Mouse (Mus musculus): ENCODE data around the gene Svs1. TPM values are rescaled to one million over a fixed set of nuclear protein-coding genes. Genes with fewer than 3 reads are reported as not detected.

Svs1 gene
- polyA plus RNA-seq (2012; rRNA removed), result 0.05 TPM in 1 of 2 replicates, not detected in the other

DNA sequence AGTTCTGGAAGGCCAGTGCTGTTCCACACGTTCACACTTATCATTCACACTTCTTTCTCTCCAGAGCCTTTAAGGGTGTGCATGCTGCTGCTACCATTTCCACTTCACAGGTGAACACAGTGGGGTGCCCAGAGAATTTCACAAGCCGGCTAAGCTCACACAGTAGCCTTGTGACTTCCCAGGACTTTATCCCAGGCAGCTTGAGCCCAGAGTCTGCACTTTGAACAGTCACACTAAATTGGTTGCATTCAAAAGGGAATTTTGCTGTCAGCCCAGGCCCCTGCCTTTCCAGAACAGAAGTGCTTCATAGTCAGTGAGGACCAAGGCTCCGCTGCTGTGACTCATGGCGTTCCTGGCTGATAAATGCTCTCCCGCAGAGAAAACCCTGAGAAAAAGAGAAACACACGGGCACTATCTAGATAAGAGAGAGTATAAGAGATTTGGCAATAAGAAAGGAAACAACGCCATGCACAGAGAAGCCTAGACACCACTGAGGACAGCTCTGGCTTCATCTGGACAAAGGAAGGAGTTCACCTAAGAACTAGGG lies at the start of gene Svs1:
Svs1 (plus strand) TSS at position 418 of the 547 bp plus-strand sequence.
- no peaks in the 10 kb centered on the region for H3K27me3 ChIP-seq (replicated peaks; ENCODE audit: control insufficient read depth, insufficient read depth, low read length)
- TF ChIP-seq POLR2A (IDR thresholded peaks at IDR 0.05; ENCODE audit: low read depth, low read length) (no peak), CTCF (conservative IDR thresholded peaks at IDR 0.05; ENCODE audit: insufficient read depth, insufficient read length, low read depth, low read length) (no peak)
- H3K27ac ChIP-seq (ENCODE audit: insufficient read depth, low read depth, low read length), result no peak within 1 kb of the TSS
- WGBS, result 44% methylated on average over 7 of the region's 7 CpGs
- no peaks in the 10 kb centered on the region for H3K4me1 ChIP-seq (ENCODE audit: control insufficient read depth, insufficient read depth, low read length)
- peak; percentile 59 for DNase-seq
- no peaks in the 10 kb centered on the region for H3K36me3 ChIP-seq (ENCODE audit: control insufficient read depth, insufficient read depth, low read length)
- no peak within 1 kb of the TSS for H3K4me3 ChIP-seq (ENCODE audit: insufficient read depth, low read depth, low read length)

DNA sequence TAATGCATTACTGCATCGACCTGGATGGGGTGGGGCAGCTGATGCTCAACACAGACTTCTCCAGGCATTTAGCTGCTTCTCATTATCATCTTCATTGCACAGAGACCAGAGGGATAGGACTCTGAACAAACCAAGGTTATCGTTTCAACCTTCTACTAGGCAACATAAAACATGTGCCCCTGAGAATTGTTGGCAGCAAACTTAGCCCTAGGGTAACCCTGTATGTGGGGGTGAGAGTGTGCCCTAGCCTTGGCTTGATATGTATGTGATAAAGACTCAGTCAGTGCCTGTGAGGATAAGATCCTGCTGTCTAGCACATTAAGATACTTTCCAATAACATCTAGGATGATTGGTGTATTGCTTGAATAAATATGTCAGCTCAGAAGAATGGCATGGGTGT lies 37.1 kb upstream of the Svs1 start:
- TF ChIP-seq CTCF (conservative IDR thresholded peaks at IDR 0.05; ENCODE audit: insufficient read depth, insufficient read length, low read depth, low read length) (no peak), POLR2A (IDR thresholded peaks at IDR 0.05; ENCODE audit: low read depth, low read length) (no peak)
- WGBS, result 71% methylated on average over 2 of the region's 2 CpGs
- H3K4me3 ChIP-seq (ENCODE audit: insufficient read depth, low read depth, low read length), result no peak overlapping the region
- no peaks in the 10 kb centered on the region for H3K4me1 ChIP-seq (ENCODE audit: control insufficient read depth, insufficient read depth, low read length)
- no peaks in the 10 kb centered on the region for H3K36me3 ChIP-seq (ENCODE audit: control insufficient read depth, insufficient read depth, low read length)
- no peak overlapping the region for H3K27ac ChIP-seq (ENCODE audit: insufficient read depth, low read depth, low read length)
- no peak for DNase-seq
- H3K27me3 ChIP-seq (replicated peaks; ENCODE audit: control insufficient read depth, insufficient read depth, low read length), result no peaks in the 10 kb centered on the region

DNA sequence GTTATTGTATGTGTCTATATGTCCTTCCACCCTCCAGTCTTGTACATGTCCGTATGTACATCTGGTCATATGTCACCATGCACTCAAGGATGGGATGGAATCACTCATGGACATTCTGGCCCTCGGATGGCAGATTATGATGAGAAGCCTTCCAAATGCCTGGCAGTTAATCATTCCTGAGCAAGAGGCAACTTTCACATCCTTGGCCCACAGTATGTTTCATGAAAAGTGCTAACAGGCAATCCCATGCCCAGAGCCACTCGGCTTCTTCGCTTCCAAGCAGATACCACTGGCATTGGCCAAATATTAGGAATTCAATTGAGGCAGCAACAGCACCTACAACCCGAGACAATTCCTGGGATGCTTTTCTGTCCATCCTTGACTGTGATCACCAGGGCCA lies 36.0 kb upstream of the Svs1 start:
- WGBS, result 89% methylated on average over 5 of the region's 5 CpGs
- TF ChIP-seq CTCF (conservative IDR thresholded peaks at IDR 0.05; ENCODE audit: insufficient read depth, insufficient read length, low read depth, low read length), result no peak
- TF ChIP-seq POLR2A (IDR thresholded peaks at IDR 0.05; ENCODE audit: low read depth, low read length), result no peak

DNA sequence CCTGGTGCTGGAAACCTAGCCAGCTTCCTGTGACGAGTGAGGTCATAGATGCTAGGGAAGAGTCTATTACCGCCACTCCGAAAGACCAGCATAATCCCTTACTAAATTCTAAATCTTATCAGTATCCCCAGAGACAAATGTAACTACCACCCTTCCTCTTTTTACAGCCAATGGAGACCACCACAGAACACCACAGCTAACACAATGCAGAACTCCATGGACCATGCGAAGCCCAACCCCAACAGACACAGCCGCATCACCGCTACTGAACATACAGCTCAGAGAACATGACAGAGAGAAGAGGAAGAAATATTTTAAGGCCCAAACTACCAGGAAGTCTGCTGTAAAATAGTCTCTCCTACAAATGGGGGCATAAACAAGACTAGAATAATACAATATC lies 35.0 kb upstream of the Svs1 start:
- 90% methylated on average over 6 of the region's 6 CpGs for WGBS

More for the DNA sequence above, 36.0 kb upstream of the Svs1 start:
- Histone ChIP-seq H3K4me3 (ENCODE audit: insufficient read depth, low read depth, low read length) (no peak overlapping the region), H3K27ac (ENCODE audit: insufficient read depth, low read depth, low read length) (no peak overlapping the region), H3K27me3 (replicated peaks; ENCODE audit: control insufficient read depth, insufficient read depth, low read length) (no peaks in the 10 kb centered on the region), H3K4me1 (ENCODE audit: control insufficient read depth, insufficient read depth, low read length) (no peaks in the 10 kb centered on the region), H3K36me3 (ENCODE audit: control insufficient read depth, insufficient read depth, low read length) (no peaks in the 10 kb centered on the region)
- no peak for DNase-seq

DNA sequence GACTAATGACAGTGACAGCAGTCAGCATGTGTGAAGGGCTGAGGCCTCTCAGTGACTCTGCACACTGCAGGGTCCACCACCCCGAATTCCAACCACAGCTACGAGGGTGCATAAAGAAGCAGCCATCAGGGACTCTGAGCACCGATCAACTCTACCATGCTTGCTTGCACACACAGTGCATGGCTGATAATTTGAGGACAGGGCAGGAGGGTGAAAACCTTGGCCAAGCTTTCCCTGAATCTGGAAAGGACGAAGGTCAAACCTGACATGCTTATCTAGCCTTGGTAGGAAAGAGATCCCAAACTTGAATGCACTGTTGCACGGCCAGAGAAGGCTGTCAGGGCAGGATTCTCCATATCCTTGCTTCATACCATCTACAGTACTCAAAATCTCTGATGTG lies 33.4 kb upstream of the Svs1 start:
- peak; percentile 21 for DNase-seq
- Histone ChIP-seq H3K27ac (ENCODE audit: insufficient read depth, low read depth, low read length) (no peak overlapping the region), H3K4me1 (ENCODE audit: control insufficient read depth, insufficient read depth, low read length) (no peaks in the 10 kb centered on the region), H3K4me3 (ENCODE audit: insufficient read depth, low read depth, low read length) (no peak overlapping the region), H3K36me3 (ENCODE audit: control insufficient read depth, insufficient read depth, low read length) (no peaks in the 10 kb centered on the region), H3K27me3 (replicated peaks; ENCODE audit: control insufficient read depth, insufficient read depth, low read length) (no peaks in the 10 kb centered on the region)
- WGBS, result 67% methylated on average over 5 of the region's 5 CpGs
- no peak for TF ChIP-seq CTCF (conservative IDR thresholded peaks at IDR 0.05; ENCODE audit: insufficient read depth, insufficient read length, low read depth, low read length)
- no peak for TF ChIP-seq POLR2A (IDR thresholded peaks at IDR 0.05; ENCODE audit: low read depth, low read length)

More for the DNA sequence above, 35.0 kb upstream of the Svs1 start:
- Histone ChIP-seq H3K27ac (ENCODE audit: insufficient read depth, low read depth, low read length) (no peak overlapping the region), H3K27me3 (replicated peaks; ENCODE audit: control insufficient read depth, insufficient read depth, low read length) (no peaks in the 10 kb centered on the region), H3K4me3 (ENCODE audit: insufficient read depth, low read depth, low read length) (no peak overlapping the region), H3K4me1 (ENCODE audit: control insufficient read depth, insufficient read depth, low read length) (no peaks in the 10 kb centered on the region), H3K36me3 (ENCODE audit: control insufficient read depth, insufficient read depth, low read length) (no peaks in the 10 kb centered on the region)
- DNase-seq, result no peak
- TF ChIP-seq POLR2A (IDR thresholded peaks at IDR 0.05; ENCODE audit: low read depth, low read length) (no peak), CTCF (conservative IDR thresholded peaks at IDR 0.05; ENCODE audit: insufficient read depth, insufficient read length, low read depth, low read length) (no peak)

DNA sequence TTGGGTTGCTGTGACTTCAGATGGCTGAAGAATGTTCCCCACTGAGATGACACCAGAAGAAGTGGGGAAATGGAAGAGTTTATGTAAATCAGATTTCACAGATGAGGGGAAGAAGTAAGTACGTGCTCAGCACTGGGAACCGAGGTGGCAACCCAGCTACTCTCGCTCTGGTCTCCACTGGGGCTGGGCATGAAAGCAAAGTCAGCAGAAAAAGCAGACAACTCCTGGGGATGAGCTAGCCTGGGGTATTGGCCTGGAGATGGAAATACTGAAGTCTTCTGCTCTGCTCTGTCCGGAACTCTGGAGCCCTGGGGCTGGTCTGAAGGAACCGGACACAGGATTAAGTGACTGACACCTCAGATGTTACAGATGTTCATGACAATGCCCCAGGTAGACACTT lies 32.5 kb upstream of the Svs1 start:
- Histone ChIP-seq H3K27ac (ENCODE audit: insufficient read depth, low read depth, low read length) (no peak overlapping the region), H3K4me1 (ENCODE audit: control insufficient read depth, insufficient read depth, low read length) (no peaks in the 10 kb centered on the region), H3K36me3 (ENCODE audit: control insufficient read depth, insufficient read depth, low read length) (no peaks in the 10 kb centered on the region), H3K27me3 (replicated peaks; ENCODE audit: control insufficient read depth, insufficient read depth, low read length) (no peaks in the 10 kb centered on the region), H3K4me3 (ENCODE audit: insufficient read depth, low read depth, low read length) (no peak overlapping the region)
- WGBS, result 93% methylated on average over 5 of the region's 5 CpGs
- no peak for DNase-seq
- TF ChIP-seq CTCF (conservative IDR thresholded peaks at IDR 0.05; ENCODE audit: insufficient read depth, insufficient read length, low read depth, low read length), result no peak
- no peak for TF ChIP-seq POLR2A (IDR thresholded peaks at IDR 0.05; ENCODE audit: low read depth, low read length)

DNA sequence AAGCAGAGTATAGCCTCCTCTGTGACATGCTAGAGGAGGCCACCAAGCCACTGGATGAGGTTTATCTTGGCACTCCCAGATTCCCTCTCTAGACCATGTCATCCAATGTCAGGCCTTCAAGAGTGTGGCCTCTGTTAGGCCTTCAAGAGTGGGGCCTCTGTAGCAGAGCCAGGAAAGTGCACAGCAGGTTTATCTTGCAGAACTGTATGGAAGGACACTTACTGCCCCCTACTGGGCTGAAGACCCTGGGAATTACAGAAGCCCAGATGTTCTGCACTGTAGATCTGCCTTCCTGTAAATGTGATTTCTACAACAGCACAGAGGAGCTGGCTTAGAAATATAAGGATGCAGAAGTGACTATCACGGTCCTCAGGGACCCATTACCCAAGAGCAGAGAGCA lies 31.7 kb upstream of the Svs1 start:
- no peak for TF ChIP-seq POLR2A (IDR thresholded peaks at IDR 0.05; ENCODE audit: low read depth, low read length)
- TF ChIP-seq CTCF (conservative IDR thresholded peaks at IDR 0.05; ENCODE audit: insufficient read depth, insufficient read length, low read depth, low read length), result peak; percentile 73
- no peaks in the 10 kb centered on the region for H3K27me3 ChIP-seq (replicated peaks; ENCODE audit: control insufficient read depth, insufficient read depth, low read length)
- H3K4me1 ChIP-seq (ENCODE audit: control insufficient read depth, insufficient read depth, low read length), result no peaks in the 10 kb centered on the region
- no peak overlapping the region for H3K4me3 ChIP-seq (ENCODE audit: insufficient read depth, low read depth, low read length)
- no peak overlapping the region for H3K27ac ChIP-seq (ENCODE audit: insufficient read depth, low read depth, low read length)
- peak; percentile 87 for DNase-seq
- H3K36me3 ChIP-seq (ENCODE audit: control insufficient read depth, insufficient read depth, low read length), result no peaks in the 10 kb centered on the region
- WGBS, result 44% methylated on average over 1 of the region's 1 CpGs
